Mouse (Mus musculus) kidney, adult 11 months (tissue): ENCODE measurements around the gene Muc1.
A peak's percentile ranks its signal among the peaks of the same experiment; 100 is the strongest.
"Not testable (repeated sequence)": the region's sequence is repeated elsewhere in the genome, so short reads cannot be mapped to it uniquely, and the experiment has no call there.

Experiments
- DNase-seq: peaks from one replicate; pipeline ENCODE4 v3.0.0; 2022

Muc1 gene

GRCm38 (mm10) chr3:89210162-89210561 lies 18.7 kb upstream of the Muc1 start:
- no peak for DNase-seq

DNA sequence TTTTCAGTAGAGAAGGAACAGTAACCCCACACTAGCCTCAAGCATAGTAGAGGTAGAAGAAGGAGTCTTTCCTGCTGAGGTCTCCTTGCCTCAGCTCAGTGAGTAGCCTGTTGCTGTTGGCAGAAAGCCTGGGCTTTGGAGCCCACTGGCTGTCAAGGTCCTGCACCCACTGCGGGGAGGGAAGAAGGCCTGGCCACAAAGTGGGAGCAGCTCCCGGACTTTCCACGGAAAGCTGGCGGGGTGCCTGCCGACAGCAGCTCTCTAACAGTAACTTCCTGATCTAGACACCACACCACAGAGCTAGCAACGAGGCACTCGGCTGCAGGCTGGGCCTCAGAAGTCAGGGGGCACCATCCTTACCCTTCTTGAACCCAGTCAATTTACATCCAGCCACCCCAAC lies 18.1 kb upstream of the Muc1 start:
- peak; percentile 48 for DNase-seq

GRCm38 (mm10) chr3:89213803-89214530 lies 14.9 kb upstream of the Muc1 start:
- DNase-seq = peak; percentile 88

DNA sequence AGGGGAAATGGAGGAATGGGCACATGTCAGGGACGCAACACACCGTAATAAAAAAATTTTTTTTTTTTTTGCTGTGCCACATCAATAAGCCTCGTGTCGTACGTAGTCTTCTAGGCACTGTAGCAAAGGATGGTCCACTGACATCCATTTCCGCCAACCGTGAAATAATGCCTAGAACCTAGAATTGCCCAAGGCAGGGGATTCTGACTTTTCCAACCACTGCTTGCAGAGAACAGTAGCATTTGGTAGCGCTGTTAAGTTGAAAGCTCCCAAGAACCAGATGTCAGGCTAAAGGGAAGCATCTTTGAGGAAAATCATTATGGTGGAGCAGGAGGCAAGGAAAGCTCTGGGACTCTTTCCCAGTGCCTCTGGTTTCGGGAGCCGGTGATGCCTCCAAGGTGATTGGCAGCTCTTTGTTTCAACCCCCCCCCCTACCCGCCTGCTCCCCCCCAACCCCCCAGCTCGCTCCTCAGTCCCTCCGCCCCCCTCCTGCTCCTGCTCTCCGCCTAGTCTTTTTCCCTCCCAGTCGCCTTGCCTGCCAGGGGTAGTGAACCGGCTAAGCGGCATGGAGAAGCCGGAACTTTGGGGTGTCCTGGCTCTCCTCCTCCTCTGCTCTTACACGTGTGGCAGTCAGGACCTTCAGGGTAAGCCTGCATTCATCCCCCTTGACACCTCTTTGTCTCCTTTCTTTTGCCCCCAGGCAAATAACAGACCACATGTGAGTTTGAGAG lies 14.0 kb upstream of the Muc1 start, which contains the start of gene Thbs3:
Thbs3 (plus strand) TSS at position 500 of the 731 bp plus-strand sequence.
- DNase-seq = no peak

DNA sequence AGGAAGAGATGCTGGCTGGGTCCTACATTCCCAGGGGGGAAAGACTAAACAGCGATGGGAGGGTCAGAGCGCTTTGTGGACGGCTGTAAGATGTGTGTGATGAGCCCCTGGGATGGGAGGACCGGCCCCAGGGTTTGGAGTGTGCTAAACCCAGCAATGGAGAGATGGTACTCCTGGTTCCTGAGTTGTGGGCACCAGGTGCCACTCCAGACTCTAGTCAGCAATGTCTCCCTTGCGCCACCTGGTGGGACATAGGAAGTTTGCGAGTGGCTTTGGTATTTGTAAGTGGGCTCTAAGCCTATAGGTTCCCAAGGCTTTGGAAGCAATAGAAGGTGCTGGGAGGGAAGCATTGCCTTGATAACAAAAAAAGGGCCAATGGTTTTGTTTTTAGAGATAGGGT lies 13.0 kb upstream of the Muc1 start:
- peak; percentile 78 for DNase-seq

DNA sequence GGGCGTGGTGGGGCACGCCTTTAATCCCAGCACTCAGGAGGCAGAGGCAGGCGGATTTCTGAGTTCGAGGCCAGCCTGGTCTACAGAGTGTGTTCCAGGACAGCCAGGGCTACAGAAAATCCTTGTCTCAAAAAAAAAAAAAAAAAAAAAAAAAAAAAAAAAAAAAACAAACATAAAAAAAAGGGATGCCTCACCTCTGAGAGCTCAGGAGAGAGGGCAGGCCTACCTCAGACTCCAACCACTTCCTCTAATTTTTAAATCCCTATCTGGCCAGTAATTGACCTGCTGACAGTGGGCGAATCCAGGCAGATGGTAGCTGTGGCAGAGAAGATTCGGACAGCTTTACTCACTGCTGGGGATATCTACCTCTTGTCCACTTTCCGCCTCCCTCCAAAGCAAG lies 12.4 kb upstream of the Muc1 start:
- not testable (repeated sequence) for DNase-seq

DNA sequence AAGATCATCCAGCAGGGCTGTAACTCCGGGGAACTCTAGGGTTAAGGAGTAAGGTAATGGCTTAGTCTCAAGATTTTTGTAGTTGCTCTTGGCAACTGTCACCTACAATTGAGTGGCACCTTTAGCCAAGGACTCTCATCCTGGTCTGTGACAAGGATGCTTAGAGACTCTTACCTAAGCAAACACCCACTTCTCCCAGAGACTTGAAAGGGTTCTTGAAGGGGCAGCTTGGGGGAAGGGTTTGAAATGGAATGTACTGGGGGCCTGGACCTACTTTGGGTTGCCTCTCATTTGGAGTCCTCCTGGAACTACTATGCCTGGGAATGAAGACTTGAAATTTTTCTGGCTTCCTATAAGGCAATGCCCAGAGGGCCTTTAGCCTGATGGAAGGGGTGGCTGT lies 10.6 kb upstream of the Muc1 start:
- no peak for DNase-seq

GRCm38 (mm10) chr3:89219546-89219945 lies 9.3 kb upstream of the Muc1 start:
- no peak for DNase-seq

DNA sequence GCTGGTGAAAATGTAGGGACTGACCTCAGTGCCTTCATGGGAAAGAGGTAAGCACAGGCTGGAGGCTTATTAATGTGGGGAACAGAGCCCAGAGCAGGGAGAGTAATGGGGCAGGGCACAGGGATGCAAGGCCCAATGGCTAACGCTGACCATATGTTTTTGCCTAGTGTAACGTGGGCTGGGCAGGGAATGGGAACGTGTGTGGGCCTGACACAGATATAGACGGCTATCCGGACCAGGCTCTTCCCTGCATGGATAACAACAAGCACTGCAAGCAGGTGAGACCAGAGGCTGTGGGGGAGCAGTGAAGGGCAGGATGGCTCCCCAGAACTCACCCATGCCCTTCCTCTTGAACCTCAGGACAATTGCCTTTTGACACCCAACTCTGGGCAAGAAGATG lies 7.7 kb upstream of the Muc1 start:
- no peak for DNase-seq

DNA sequence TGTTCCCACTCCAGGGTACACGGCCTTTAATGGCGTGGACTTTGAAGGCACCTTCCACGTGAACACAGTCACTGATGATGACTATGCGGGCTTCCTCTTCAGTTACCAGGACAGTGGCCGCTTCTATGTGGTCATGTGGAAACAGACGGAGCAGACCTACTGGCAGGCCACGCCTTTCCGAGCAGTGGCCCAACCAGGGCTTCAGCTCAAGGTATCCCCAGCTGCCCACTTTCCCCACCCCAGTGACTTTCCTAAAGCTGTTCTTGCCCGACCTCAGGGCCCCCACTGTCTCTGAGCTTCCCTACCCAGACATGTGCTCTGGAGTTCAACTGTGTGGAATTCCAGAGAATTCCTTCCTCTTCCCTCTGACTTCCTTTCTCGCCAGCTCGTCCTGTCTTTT lies 4.1 kb upstream of the Muc1 start:
- DNase-seq = no peak

DNA sequence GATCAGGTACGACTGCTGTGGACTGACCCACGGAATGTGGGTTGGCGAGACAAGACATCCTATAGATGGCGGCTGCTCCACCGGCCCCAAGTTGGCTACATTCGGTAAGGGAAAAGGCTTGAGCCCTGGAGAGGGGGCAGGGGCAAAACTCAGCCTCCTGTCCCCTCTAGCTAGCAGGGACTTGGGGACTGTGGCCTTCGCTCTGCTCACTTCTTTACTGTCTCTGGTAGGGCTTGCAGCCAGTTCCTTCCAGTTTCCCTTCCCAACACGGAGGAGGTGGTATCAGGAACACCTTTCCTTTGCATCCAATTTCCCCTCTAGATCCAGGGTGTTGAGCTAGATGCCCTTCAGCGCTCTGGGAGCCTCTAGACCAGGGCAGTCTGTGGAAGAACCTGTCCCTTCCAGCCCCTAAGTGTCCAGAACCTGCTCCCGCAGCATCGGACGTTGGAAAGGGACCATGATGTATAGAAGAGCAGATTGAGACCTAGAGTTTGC lies 3.5 kb upstream of the Muc1 start:
- no peak for DNase-seq

DNA sequence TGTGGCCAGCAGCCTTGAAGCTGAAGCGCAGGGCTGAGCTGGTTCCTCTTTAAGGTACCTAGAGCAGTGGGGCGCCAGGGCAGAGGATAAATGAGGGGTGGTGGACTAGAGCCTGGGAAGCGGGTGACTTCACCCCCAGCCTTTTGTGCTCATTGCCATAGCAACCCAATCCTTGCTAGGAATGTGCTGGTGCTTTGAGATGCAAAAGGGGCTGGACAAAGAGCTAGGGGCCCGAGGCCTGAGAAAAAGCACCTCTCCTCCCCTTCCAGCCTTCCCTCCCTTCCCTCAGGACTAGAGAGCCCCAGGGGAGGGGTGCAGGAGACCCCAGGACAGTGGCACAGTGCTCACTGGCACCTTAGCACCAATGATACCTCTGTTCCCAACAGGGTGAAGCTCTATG lies 2.9 kb upstream of the Muc1 start:
- DNase-seq = no peak

- peak; percentile 54 for DNase-seq
Observed at GRCm38 (mm10) chr3:89226361-89226760, 2.5 kb upstream of the Muc1 start.

GRCm38 (mm10) chr3:89226900-89227299 lies 2.0 kb upstream of the Muc1 start, which contains the start of gene Mtx1:
TSS of gene Mtx1 (minus strand) at chr3:89227088.
- no peak for DNase-seq

- DNase-seq = peak; percentile 92
Observed at GRCm38 (mm10) chr3:89227307-89228179, 1.3 kb upstream of the Muc1 start.

GRCm38 (mm10) chr3:89228180-89228549 lies 692 bp upstream of the Muc1 start:
- peak; percentile 89 for DNase-seq

GRCm38 (mm10) chr3:89229276-89229675 lies 419 bp downstream of the Muc1 start:
- no peak for DNase-seq

DNA sequence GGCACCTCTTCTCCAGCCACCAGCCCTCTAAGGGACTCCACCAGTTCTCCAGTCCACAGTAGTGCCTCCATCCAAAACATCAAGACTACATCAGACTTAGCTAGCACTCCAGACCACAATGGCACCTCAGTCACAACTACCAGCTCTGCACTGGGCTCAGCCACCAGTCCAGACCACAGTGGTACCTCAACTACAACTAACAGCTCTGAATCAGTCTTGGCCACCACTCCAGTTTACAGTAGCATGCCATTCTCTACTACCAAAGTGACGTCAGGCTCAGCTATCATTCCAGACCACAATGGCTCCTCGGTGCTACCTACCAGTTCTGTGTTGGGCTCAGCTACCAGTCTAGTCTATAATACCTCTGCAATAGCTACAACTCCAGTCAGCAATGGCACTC lies 1.7 kb downstream of the Muc1 start:
- DNase-seq = no peak

- no peak for DNase-seq
Observed at GRCm38 (mm10) chr3:89231345-89231744, 2.5 kb downstream of the Muc1 start.

DNA sequence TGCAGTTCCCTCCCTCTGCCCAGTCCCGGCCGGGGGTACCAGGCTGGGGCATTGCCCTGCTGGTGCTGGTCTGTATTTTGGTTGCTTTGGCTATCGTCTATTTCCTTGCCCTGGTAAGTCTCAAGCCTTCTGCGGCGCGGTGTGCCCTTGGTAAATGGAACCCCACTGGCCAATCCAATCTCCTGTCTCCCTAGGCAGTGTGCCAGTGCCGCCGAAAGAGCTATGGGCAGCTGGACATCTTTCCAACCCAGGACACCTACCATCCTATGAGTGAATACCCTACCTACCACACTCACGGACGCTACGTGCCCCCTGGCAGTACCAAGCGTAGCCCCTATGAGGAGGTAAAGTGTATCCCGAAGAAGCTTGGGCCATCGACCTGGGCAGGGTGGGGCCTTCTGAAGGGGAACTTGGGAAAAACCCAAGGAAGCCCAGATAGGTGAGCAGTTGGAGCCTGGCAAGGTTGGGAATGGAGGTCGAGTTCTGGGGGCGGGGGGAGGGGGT lies 3.0 kb downstream of the Muc1 start:
- no peak for DNase-seq

- no peak for DNase-seq
Observed at GRCm38 (mm10) chr3:89232614-89233013, 3.8 kb downstream of the Muc1 start.

- DNase-seq = no peak
Observed at GRCm38 (mm10) chr3:89233562-89234110, 4.8 kb downstream of the Muc1 start.

GRCm38 (mm10) chr3:89236516-89236915 lies 7.7 kb downstream of the Muc1 start:
- DNase-seq = no peak
